Mouse (Mus musculus): ENCODE measurements around the gene Hacl1. TPM values are rescaled to one million over a fixed set of nuclear protein-coding genes. Genes with fewer than 3 reads are reported as not detected.

Gene Hacl1
- total RNA-seq, 2 experiments from 2014 or later = 5.2 to 29.6 TPM

- ATAC-seq (replicated peaks; ENCODE audit: low FRiP score, low TSS enrichment, poor library complexity, severe bottlenecking) = no peak
Measured at GRCm38 (mm10) chr14:31663376-31664099, 22.5 kb upstream of the Hacl1 start.

GRCm38 (mm10) chr14:31662555-31663211 is 21.6 kb upstream of the Hacl1 start:
- no peak for ATAC-seq (replicated peaks; ENCODE audit: low FRiP score, low TSS enrichment, poor library complexity, severe bottlenecking)

DNA sequence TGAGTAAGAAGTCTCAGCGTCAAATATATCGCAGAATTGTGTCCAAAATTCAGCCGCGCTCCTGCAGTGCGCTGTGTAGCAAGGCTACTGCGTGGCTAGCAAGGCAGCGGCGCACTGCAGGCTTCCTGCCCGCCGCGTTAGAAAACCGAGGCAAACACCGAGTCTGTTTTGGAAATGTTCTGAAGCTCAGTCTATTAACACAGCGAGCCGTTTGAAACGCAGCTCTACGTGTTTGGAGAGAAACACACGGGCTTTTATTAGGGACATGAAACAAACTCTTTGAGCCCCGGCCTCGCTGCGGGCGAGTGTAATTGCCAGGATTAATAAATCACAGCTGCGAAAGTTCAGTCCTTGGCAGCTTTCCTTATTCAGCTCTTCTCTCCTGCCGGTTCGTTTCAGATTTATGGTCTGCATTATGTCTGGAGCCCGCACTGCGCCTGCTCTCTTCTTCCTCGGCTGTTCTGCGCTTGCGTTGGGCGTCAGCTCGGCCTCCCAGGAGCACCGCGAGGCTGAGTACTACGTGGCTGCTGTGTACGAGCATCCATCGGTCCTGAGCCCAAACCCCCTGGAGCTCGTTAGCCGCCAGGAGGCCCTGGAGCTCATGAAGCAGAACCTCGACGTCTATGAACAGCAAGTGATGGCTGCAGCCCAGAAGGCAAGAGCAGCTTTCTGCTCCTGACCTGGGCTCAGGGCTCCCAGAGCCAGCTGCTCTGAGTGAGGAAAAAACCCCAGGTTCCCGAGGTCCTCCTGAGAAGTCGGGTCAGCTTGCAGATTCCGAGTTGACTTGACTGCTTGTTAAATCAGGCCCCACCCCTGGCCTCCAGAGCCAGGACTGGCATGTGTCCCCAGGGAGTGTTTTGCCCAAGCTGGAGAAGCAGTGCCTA is 20.8 kb upstream of the Hacl1 start:
- peak; percentile 39 for ATAC-seq (replicated peaks; ENCODE audit: low FRiP score, low TSS enrichment, poor library complexity, severe bottlenecking)

DNA sequence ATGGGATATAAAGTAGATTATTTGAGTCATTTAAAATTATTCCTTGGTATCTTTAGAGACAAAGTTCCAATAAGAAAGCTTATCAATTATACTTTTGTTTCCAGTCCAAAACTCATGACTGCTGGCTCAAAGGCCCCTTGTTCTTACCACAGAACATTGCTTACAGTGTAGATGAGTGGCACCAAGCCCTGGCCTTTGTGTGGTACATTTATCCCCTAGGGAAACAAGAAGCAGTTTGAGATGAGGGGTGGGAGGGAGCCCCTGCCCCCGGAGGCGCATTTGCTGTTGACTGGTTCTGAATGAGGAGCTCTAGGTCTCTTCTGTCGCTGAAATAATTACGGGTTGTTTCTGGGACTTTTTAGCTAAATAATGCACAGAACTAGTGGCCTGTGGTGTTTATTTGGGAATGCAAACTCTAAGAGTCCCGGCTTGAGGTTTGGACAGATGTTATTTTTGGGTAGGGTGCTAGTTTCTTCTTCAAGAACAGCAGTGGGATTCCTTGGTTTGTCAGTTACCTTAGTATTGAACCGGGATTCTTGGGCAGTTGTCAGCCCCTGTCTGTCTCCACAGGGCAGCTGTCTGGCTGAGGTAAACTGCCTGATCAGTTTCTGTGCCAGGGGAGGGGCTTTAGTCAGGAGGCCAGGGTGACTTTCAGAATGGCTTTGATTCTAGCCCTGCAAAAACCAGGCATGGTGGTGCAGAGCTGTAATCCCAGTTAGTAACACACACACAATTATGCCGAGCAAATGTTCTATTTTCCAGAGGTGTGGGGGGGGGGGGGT is 19.4 kb upstream of the Hacl1 start:
- no peak for ATAC-seq (replicated peaks; ENCODE audit: low FRiP score, low TSS enrichment, poor library complexity, severe bottlenecking)

DNA sequence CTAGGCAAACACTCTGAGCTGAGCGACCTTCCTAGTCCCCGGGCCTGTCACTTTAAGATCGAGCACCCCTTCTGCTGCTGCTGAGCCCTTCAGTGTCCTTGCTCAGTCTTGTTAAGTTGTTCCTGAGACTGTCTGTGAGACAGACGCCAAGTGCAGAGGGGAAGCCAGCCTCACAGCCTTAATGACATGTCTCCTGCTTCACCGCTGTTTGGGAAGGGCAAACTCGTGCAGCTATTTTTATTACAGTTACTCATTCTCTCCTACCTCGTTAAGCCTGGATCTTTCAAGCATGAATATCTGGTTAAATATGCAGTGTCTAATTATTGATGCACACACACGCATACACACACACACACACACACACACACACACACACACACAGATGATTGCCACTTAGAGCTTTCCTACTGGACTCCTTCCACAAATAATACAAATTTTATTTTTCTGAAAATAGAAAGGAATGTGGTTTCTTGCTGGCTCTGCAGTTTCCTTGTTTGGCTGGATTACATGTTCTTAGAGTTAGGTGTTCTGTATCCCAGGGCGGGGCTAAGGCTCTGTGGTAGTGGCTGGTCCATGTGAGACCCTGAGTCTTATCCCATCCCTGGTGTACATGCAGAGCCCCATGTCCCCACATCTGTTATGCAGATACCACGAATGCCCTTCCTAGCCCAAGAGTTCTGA is 18.6 kb upstream of the Hacl1 start:
- ATAC-seq (replicated peaks; ENCODE audit: low FRiP score, low TSS enrichment, poor library complexity, severe bottlenecking) = no peak

GRCm38 (mm10) chr14:31658126-31658680 is 17.1 kb upstream of the Hacl1 start:
- no peak for ATAC-seq (replicated peaks; ENCODE audit: low FRiP score, low TSS enrichment, poor library complexity, severe bottlenecking)

GRCm38 (mm10) chr14:31656857-31657645 is 16.0 kb upstream of the Hacl1 start:
- peak; percentile 49; the same call in 1 of the 2 replicates for ATAC-seq (replicated peaks; ENCODE audit: low FRiP score, low TSS enrichment, poor library complexity, severe bottlenecking)

DNA sequence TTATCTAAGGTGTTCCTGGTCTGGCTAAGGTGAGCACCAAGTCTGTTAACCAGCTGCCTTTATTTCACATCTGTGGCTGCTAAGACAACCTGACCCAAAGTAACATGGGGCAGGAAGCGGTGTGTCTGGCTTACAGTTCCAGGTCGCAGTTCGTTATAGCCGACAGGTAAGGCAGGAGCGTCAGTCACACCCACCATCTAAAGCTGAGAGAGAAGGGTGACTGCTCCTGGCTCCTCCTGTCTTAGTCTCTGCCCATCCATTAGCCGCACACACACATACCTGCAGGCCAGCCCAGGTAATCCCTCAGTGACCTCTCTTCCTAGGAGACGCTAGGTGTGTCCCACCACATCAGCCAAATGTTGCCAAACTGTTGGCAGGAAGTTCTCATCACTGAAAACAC is 15.3 kb upstream of the Hacl1 start:
- ATAC-seq (replicated peaks; ENCODE audit: low FRiP score, low TSS enrichment, poor library complexity, severe bottlenecking) = no peak

- no peak for ATAC-seq (replicated peaks; ENCODE audit: low FRiP score, low TSS enrichment, poor library complexity, severe bottlenecking)
Measured at GRCm38 (mm10) chr14:31655406-31655805, 14.3 kb upstream of the Hacl1 start.

- no peak for ATAC-seq (replicated peaks; ENCODE audit: low FRiP score, low TSS enrichment, poor library complexity, severe bottlenecking)
Measured at GRCm38 (mm10) chr14:31654816-31655215, 13.7 kb upstream of the Hacl1 start.

DNA sequence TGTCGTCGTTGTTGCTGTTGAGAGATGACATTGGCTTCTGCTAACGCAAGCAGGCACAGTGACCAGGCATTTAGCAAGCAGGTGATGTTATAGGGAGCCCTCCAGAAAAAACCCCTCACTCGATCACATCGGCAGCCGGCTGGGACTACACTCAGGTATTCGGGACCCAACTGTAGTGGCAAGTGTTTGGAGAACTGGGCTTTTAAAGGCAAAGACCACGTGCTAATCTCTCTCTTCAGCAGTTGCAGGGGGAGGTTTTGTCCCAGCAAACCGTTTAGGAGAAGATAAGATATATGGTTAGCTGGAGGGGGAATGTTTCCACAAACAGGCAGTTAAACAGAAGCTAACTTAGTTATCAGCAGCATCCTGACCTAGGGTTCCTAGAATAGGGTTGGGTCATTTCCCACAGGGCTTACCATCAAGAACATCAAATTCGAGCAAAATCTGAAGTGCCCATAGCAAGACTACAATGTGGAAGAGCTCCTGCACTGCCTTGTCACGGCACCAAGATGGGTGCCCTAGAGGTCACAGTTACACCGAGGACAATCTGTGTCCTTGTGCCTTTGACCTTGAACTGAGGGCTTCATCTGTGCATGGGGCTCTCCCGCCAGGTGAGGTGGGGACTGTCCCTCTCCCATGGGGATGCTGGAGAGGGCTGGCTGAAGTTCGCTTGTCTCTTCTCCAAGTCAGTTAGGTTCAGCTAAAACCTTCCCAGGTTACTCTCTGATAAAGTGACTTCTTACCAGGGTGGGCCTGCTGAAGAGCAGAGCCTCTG is 12.2 kb upstream of the Hacl1 start:
- ATAC-seq (replicated peaks; ENCODE audit: low FRiP score, low TSS enrichment, poor library complexity, severe bottlenecking) = peak; percentile 28; the same call in 1 of the 2 replicates

GRCm38 (mm10) chr14:31652624-31653023 is 11.5 kb upstream of the Hacl1 start:
- ATAC-seq (replicated peaks; ENCODE audit: low FRiP score, low TSS enrichment, poor library complexity, severe bottlenecking) = no peak

DNA sequence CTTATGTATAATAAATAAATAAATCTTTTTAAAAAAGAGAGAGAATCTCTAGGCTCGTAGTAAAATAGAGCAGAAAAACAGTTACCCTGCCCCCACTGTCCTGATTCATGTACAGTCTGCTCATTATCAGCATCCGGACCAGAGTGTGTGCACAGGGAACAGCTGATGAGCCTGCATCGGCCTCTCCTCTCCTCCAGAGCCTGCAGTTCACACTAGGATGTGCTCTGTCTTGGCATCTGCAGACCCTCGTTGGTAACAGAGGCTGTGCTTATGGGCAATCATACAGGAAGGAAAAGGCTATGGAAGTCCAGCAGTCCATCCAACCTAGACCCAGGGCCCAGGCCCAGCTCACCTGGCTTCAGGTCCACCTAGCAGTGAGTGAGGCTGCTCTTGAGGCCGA is 11.0 kb upstream of the Hacl1 start:
- no peak for ATAC-seq (replicated peaks; ENCODE audit: low FRiP score, low TSS enrichment, poor library complexity, severe bottlenecking)

DNA sequence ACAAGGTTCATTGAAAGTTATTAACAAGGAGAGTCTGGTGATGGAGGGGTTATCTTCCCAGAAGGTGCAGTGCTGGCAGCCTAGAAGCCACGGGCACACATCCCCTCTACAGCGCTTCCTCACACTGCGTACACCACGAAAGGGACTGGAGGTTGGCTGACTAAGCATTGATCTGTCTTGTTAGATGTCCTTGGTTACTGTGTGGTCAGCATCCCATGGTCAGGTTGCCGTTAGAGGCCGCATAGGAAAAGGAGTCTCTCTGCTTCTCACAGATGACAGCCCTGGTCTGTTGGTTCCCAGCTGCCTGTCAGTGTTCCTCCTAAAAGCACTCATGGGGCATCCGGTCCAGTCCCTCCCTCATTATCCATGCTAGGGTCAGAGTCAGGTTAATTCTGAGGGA is 10.1 kb upstream of the Hacl1 start:
- ATAC-seq (replicated peaks; ENCODE audit: low FRiP score, low TSS enrichment, poor library complexity, severe bottlenecking) = no peak

- ATAC-seq (replicated peaks; ENCODE audit: low FRiP score, low TSS enrichment, poor library complexity, severe bottlenecking) = no peak
Measured at GRCm38 (mm10) chr14:31650347-31650746, 9.3 kb upstream of the Hacl1 start.

DNA sequence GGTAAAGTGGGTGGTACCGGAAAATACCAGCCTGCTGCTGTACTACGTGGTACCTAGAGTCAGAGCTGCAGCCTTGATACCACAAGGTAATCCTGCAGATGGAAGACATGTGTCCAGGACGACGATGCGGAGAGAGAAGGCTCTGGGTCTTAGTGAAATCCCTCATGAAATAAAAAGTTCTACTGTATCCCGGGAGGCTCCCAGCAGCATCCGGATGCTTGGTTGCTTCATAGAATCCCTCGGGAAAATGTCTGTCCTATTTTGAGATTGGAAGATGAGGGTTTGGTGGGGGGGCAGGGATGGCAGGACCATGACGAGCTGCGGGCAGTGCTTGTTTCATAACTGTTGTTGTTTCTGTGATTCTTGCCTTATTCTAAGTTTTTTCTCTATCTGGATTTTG is 6.9 kb upstream of the Hacl1 start:
- ATAC-seq (replicated peaks; ENCODE audit: low FRiP score, low TSS enrichment, poor library complexity, severe bottlenecking) = no peak

- no peak for ATAC-seq (replicated peaks; ENCODE audit: low FRiP score, low TSS enrichment, poor library complexity, severe bottlenecking)
Measured at GRCm38 (mm10) chr14:31645920-31646319, 4.8 kb upstream of the Hacl1 start.
